Comparison of ENCODE assay signal across 7 mouse cellular contexts in genomic region chr13:52928392-52928791, GRCm38 (mm10). TPM values are rescaled to one million over a fixed set of nuclear protein-coding genes. Genes with fewer than 3 reads are reported as not detected.
DNase-seq lines count a peak whose midpoint lies in the region; ATAC-seq and TF ChIP-seq lines count a peak whose summit lies in the region.

No protein-coding gene starts in this region.

- H3K9ac ChIP-seq in liver, embryonic 11.5 days (ENCODE audit: low read depth, low read length) = peak overlapping the region; percentile 87; the same call in 1 of the 2 replicates
- H3K9ac ChIP-seq in hindbrain, embryonic 14.5 days = peak overlapping the region; percentile 78
- peak overlapping the region; percentile 72; the same call in 1 of the 2 replicates for H3K9ac ChIP-seq in midbrain, embryonic 14.5 days (replicated peaks; ENCODE audit: low read length)

- TF ChIP-seq POLR2A in cortical plate, adult 2 months (IDR thresholded peaks at IDR 0.05; ENCODE audit: extremely low read depth, insufficient read depth, low read length) = 0 out of 2 replicates have a peak, but pooled peaks have one; percentile 26

- ATAC-seq in liver, embryonic 11.5 days (replicated peaks; ENCODE audit: low FRiP score) = no peak
- ATAC-seq in hindbrain, embryonic 14.5 days (ENCODE audit: low FRiP score) = no peak
- ATAC-seq in midbrain, embryonic 14.5 days (ENCODE audit: low FRiP score, low TSS enrichment) = no peak

- no peak overlapping the region for H3K27ac ChIP-seq in liver, embryonic 11.5 days (ENCODE audit: low read depth, low read length)
- no peak overlapping the region for H3K27ac ChIP-seq in cortical plate, adult 2 months (ENCODE audit: insufficient read depth, low read length)
- no peak overlapping the region for H3K27ac ChIP-seq in hindbrain, embryonic 14.5 days
- no peak overlapping the region for H3K27ac ChIP-seq in midbrain, embryonic 14.5 days (replicated peaks; ENCODE audit: low read depth, low read length)

- H3K4me1 ChIP-seq in liver, embryonic 11.5 days (replicated peaks; ENCODE audit: control insufficient read depth, insufficient read depth, low read length) = peaks cover 10% of the 10 kb centered on the region
- H3K4me1 ChIP-seq in cortical plate, adult 2 months (ENCODE audit: control insufficient read depth, insufficient read depth, low read length) = 0 out of 2 replicates have a peak, but pooled peaks cover 5% of the 10 kb centered on the region
- peaks cover 18% of the 10 kb centered on the region for H3K4me1 ChIP-seq in hindbrain, embryonic 14.5 days (replicated peaks; ENCODE audit: control insufficient read depth, insufficient read depth, low read length)
- peaks cover 17% of the 10 kb centered on the region for H3K4me1 ChIP-seq in midbrain, embryonic 14.5 days (ENCODE audit: control insufficient read depth, insufficient read depth, low read length)

- H3K4me3 ChIP-seq in liver, embryonic 11.5 days (ENCODE audit: low read depth, low read length) = peak overlapping the region; percentile 88
- H3K4me3 ChIP-seq in cortical plate, adult 2 months (ENCODE audit: insufficient read depth, low read length) = peak overlapping the region; percentile 75
- peak overlapping the region; percentile 80 for H3K4me3 ChIP-seq in hindbrain, embryonic 14.5 days (replicated peaks; ENCODE audit: low read length)
- H3K4me3 ChIP-seq in midbrain, embryonic 14.5 days (replicated peaks; ENCODE audit: low read depth, low read length) = peak overlapping the region; percentile 84

- DNase-seq in liver, embryonic 11.5 days (ENCODE audit: low spot score) = no peak
- no peak for DNase-seq in liver
- no peak for DNase-seq in hindbrain, embryonic 14.5 days (ENCODE audit: low spot score)
- no peak for DNase-seq in midbrain, embryonic 14.5 days
- DNase-seq in testis, postnatal 10 days (ENCODE audit: low spot score) = no peak
- no peak for DNase-seq in spleen, postnatal 10 days (ENCODE audit: low spot score in 2 of 2)

- TF ChIP-seq CTCF in cortical plate, adult 2 months (IDR thresholded peaks at IDR 0.05; ENCODE audit: extremely low read depth, insufficient read depth, low read length) = no peak

- H3K27me3 ChIP-seq in liver, embryonic 11.5 days (replicated peaks; ENCODE audit: control insufficient read depth, insufficient read depth, low read length) = no peaks in the 10 kb centered on the region
- no peaks in the 10 kb centered on the region for H3K27me3 ChIP-seq in hindbrain, embryonic 14.5 days (ENCODE audit: control insufficient read depth, insufficient read depth, low read length)
- H3K27me3 ChIP-seq in midbrain, embryonic 14.5 days (ENCODE audit: control insufficient read depth, insufficient read depth, low read length) = no peaks in the 10 kb centered on the region

- H3K36me3 ChIP-seq in liver, embryonic 11.5 days (ENCODE audit: control insufficient read depth, insufficient read depth, low read length) = no peaks in the 10 kb centered on the region
- no peaks in the 10 kb centered on the region for H3K36me3 ChIP-seq in hindbrain, embryonic 14.5 days (replicated peaks; ENCODE audit: control insufficient read depth, insufficient read depth)
- H3K36me3 ChIP-seq in midbrain, embryonic 14.5 days (ENCODE audit: control insufficient read depth, insufficient read depth, low read length) = no peaks in the 10 kb centered on the region

- peak overlapping the region; percentile 84 for H3K4me2 ChIP-seq in liver, embryonic 11.5 days
- H3K4me2 ChIP-seq in hindbrain, embryonic 14.5 days (replicated peaks) = peak overlapping the region; percentile 73
- peak overlapping the region; percentile 59 for H3K4me2 ChIP-seq in midbrain, embryonic 14.5 days (ENCODE audit: low read length)

- 64% methylated on average over 9 of the region's 9 CpGs for WGBS in liver, embryonic 11.5 days
- WGBS in hindbrain, embryonic 14.5 days = 69% methylated on average over 9 of the region's 9 CpGs
- 69% methylated on average over 9 of the region's 9 CpGs for WGBS in midbrain, embryonic 14.5 days

- no peaks in the 10 kb centered on the region for H3K9me3 ChIP-seq in liver, embryonic 11.5 days (ENCODE audit: control insufficient read depth, low read length)
- no peaks in the 10 kb centered on the region for H3K9me3 ChIP-seq in hindbrain, embryonic 14.5 days (ENCODE audit: control insufficient read depth, low read length)
- H3K9me3 ChIP-seq in midbrain, embryonic 14.5 days (ENCODE audit: control insufficient read depth, low read length) = no peaks in the 10 kb centered on the region

RNA-seq across cellular contexts. Expression of gene Auh, which starts 1.1 kb away (rescaled TPM):
- polyA plus RNA-seq in liver, embryonic 11.5 days (2014; fragmentation: Nextera tagmentation; extraction: Ambion mirVana) = 35.4 and 36.4 TPM in 2 replicates
- polyA plus RNA-seq in cortical plate, adult 2 months (2012; rRNA removed) = 81.6 and 84.8 TPM in 2 replicates
- polyA plus RNA-seq in hindbrain, embryonic 14.5 days (2014; fragmentation: Nextera tagmentation; extraction: Ambion mirVana) = 57.6 and 62.4 TPM in 2 replicates
- polyA plus RNA-seq in midbrain, embryonic 14.5 days (2014; fragmentation: Nextera tagmentation; extraction: Ambion mirVana) = 49.5 and 50.4 TPM in 2 replicates

RNA-seq across cellular contexts. Expression of gene Nfil3, which starts 52.5 kb away (rescaled TPM):
- 8.5 and 9.8 TPM in 2 replicates for polyA plus RNA-seq in liver, embryonic 11.5 days (2014; fragmentation: Nextera tagmentation; extraction: Ambion mirVana)
- 5.2 and 5.3 TPM in 2 replicates for polyA plus RNA-seq in cortical plate, adult 2 months (2012; rRNA removed)
- polyA plus RNA-seq in hindbrain, embryonic 14.5 days (2014; fragmentation: Nextera tagmentation; extraction: Ambion mirVana) = 45.2 and 45.6 TPM in 2 replicates
- polyA plus RNA-seq in midbrain, embryonic 14.5 days (2014; fragmentation: Nextera tagmentation; extraction: Ambion mirVana) = 44.8 and 49.5 TPM in 2 replicates
